Mouse (Mus musculus): ENCODE measurements at regions not wholly inside any gene's neighbourhood (a gene's known extent, or its start where the extent isn't known, plus 50 kb on each side); places are given as distances from the start of the nearest gene placed in this dataset.
A peak's percentile ranks its signal among the peaks of the same experiment; 100 is the strongest.

- peak in 1 of 2 experiments; percentile 11 for DNase-seq (ENCODE audit: low spot score in 2 of 2)
Measured at GRCm38 (mm10) chr9:100266528-100267387, 219.8 kb downstream of the Il20rb start.

DNA sequence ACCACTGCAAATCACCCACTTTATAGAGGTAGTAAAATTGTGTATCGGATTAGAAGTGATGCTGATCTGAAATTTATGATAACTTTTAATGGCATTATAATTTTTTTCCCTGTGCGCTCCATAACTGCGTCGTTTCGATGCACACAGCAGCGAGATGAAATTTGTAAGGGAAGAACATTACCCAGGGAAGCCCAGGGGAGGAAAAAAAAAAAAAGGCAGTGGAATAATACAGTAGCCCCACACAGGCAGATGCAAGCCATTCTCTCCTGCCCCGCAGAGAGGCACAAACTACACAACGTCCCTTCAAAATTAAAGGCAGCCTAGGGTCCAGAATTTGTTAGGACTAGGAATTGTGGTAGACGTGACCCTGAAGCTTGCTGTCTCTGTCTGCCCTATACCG lies 234.2 kb downstream of the Il20rb start:
- DNase-seq (ENCODE audit: low spot score in 2 of 2): no peak
